Mouse (Mus musculus): ENCODE measurements at regions not wholly inside any gene's neighbourhood (a gene's known extent, or its start where the extent isn't known, plus 50 kb on each side); places are given as distances from the start of the nearest gene placed in this dataset.

DNA sequence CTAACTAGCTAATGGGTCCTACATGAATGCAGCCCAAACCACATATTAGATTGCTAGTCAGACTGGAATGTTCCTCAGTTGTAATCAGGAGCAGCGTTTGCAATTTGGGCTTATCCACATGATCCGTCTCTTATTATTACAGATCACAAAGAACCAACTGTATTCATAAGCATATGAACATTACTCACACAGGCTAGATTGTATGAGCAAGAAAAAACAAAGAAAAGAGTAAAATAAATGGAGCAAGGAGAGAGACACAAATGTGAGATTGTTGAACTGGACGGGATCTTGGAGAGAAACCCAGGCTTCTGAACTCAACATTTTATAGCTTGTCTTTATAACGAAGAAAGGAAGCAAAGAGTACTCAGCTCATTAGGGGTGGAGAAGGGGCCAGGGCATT, 148.0 kb upstream of the Dusp10 start:
- Histone ChIP-seq H3K27ac (ENCODE audit: low read depth, low read length) (no peak overlapping the region), H3K36me3 (ENCODE audit: insufficient read depth, low read length) (no peaks in the 10 kb centered on the region), H3K4me3 (ENCODE audit: low read depth, low read length) (no peak overlapping the region), H3K27me3 (ENCODE audit: insufficient read depth, low read length) (no peaks in the 10 kb centered on the region), H3K4me1 (ENCODE audit: insufficient read depth, low read length) (no peaks in the 10 kb centered on the region), H3K9me3 (ENCODE audit: low read length) (no peaks in the 10 kb centered on the region), H3K9ac (replicated peaks; ENCODE audit: low read length, poor library complexity, severe bottlenecking) (no peak overlapping the region), H3K4me2 (ENCODE audit: low read depth, low read length, poor library complexity, severe bottlenecking) (no peak overlapping the region)
- TF ChIP-seq CTCF (IDR thresholded peaks at IDR 0.05): no peak
- ATAC-seq (ENCODE audit: low FRiP score) (no peak), DNase-seq (ENCODE audit: low spot score) (no peak)
- whole genome bisulfite sequencing: 80% methylated on average over 4 of the region's 4 CpGs

DNA sequence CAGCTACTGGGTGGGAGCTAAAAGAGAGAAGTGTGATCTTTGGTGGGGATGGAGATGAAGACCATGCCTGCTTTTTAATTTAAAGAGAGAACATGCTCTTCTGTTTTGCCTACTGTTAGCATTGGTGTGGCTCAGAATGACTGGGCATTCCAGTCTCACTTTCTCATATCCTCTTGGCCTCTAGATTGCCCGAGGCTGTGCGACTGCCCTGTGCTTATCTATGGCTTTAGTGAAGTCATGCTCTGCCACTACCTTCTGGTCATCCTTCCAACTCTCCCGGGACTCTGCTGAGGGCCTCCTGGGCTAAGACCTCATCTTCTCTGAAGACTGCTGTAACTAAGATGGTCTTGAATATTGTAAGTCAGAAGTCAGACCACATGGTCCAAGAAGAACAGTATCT, 147.5 kb upstream of the Dusp10 start:
- H3K4me3 ChIP-seq (ENCODE audit: low read depth, low read length): no peak overlapping the region
- 93% methylated on average over 3 of the region's 3 CpGs for WGBS
- H3K4me2 ChIP-seq (ENCODE audit: low read depth, low read length, poor library complexity, severe bottlenecking): no peak overlapping the region
- no peak for TF ChIP-seq CTCF (IDR thresholded peaks at IDR 0.05)
- H3K27ac ChIP-seq (ENCODE audit: low read depth, low read length): no peak overlapping the region
- no peak overlapping the region for H3K9ac ChIP-seq (replicated peaks; ENCODE audit: low read length, poor library complexity, severe bottlenecking)
- no peaks in the 10 kb centered on the region for H3K4me1 ChIP-seq (ENCODE audit: insufficient read depth, low read length)
- H3K9me3 ChIP-seq (ENCODE audit: low read length): no peaks in the 10 kb centered on the region
- DNase-seq (ENCODE audit: low spot score) (no peak), ATAC-seq (ENCODE audit: low FRiP score) (no peak)
- H3K36me3 ChIP-seq (ENCODE audit: insufficient read depth, low read length): no peaks in the 10 kb centered on the region
- no peaks in the 10 kb centered on the region for H3K27me3 ChIP-seq (ENCODE audit: insufficient read depth, low read length)

DNA sequence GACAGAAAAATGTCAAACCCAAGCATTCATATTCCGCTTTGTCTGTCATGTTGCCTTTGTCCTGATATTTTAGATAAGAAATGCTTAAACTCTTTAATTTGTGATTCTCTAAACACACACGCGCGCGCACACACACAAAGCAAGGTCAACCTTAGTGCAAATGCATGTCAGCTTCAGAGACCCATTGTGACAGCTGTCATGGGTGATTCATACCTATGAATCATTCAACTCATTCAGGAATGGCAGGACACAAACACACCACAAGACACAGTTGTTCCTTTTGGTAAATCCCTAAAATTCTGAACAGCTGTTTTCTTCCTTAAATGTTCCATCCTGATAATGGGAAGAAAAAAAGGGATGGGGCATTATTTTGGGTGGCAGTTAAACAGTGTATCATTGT, 144.1 kb upstream of the Dusp10 start:
- Histone ChIP-seq H3K4me1 (ENCODE audit: insufficient read depth, low read length) (no peaks in the 10 kb centered on the region), H3K9me3 (ENCODE audit: low read length) (no peaks in the 10 kb centered on the region), H3K27ac (ENCODE audit: low read depth, low read length) (no peak overlapping the region), H3K9ac (replicated peaks; ENCODE audit: low read length, poor library complexity, severe bottlenecking) (no peak overlapping the region), H3K4me3 (ENCODE audit: low read depth, low read length) (no peak overlapping the region), H3K36me3 (ENCODE audit: insufficient read depth, low read length) (no peaks in the 10 kb centered on the region), H3K27me3 (ENCODE audit: insufficient read depth, low read length) (no peaks in the 10 kb centered on the region), H3K4me2 (ENCODE audit: low read depth, low read length, poor library complexity, severe bottlenecking) (no peak overlapping the region)
- TF ChIP-seq CTCF (IDR thresholded peaks at IDR 0.05): no peak
- WGBS: 95% methylated on average over 5 of the region's 5 CpGs
- DNase-seq (ENCODE audit: low spot score) (no peak), ATAC-seq (ENCODE audit: low FRiP score) (no peak)

DNA sequence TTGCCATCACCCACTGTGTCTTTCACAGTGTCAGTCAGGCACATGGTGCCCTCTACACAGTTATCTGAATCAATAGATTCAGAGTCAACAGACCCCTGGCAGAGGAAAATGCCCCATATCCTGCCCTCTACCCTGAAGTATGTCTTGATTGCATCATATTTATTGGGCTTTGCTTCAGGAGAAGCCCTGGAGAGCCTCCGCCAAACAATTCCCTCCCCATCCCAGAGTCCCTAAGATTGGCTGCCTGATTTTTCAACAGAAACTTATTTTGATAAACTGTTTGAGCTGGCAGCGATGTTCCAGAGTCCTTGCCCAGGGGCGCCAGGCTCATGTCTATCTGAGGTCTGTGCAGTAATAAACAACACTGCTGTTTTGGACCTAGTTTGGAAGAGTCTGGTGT, 117.2 kb upstream of the Dusp10 start:
- Histone ChIP-seq H3K9me3 (ENCODE audit: low read length) (no peaks in the 10 kb centered on the region), H3K9ac (replicated peaks; ENCODE audit: low read length, poor library complexity, severe bottlenecking) (no peak overlapping the region), H3K27me3 (ENCODE audit: insufficient read depth, low read length) (no peaks in the 10 kb centered on the region), H3K4me1 (ENCODE audit: insufficient read depth, low read length) (no peaks in the 10 kb centered on the region), H3K4me2 (ENCODE audit: low read depth, low read length, poor library complexity, severe bottlenecking) (no peak overlapping the region), H3K36me3 (ENCODE audit: insufficient read depth, low read length) (no peaks in the 10 kb centered on the region), H3K27ac (ENCODE audit: low read depth, low read length) (no peak overlapping the region), H3K4me3 (ENCODE audit: low read depth, low read length) (no peak overlapping the region)
- no peak for ATAC-seq (ENCODE audit: low FRiP score)
- DNase-seq (ENCODE audit: low spot score): no peak
- WGBS: 88% methylated on average over 3 of the region's 3 CpGs
- TF ChIP-seq CTCF (IDR thresholded peaks at IDR 0.05): no peak

DNA sequence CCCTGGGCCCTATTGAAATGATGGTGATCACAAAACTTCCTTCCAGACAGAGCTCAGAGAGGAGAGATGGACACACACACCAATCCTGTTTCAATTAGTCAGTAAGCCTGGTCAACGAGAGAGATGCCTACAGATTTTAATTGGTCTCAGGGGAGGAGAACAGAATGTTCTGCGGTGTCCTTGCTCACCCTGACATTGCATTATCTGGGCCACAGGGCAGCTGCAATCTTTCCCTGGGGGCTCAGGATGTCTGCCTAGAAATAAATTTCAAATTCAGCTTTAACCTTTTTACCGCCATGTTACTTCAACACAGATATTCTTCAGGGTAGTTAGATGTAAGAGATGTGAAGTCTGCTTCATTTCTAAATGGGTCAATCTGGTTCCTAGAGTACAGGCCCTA, 115.0 kb upstream of the Dusp10 start:
- H3K9me3 ChIP-seq (ENCODE audit: low read length): no peaks in the 10 kb centered on the region
- H3K4me1 ChIP-seq (ENCODE audit: insufficient read depth, low read length): no peaks in the 10 kb centered on the region
- ATAC-seq (ENCODE audit: low FRiP score) (no peak), DNase-seq (ENCODE audit: low spot score) (no peak)
- H3K36me3 ChIP-seq (ENCODE audit: insufficient read depth, low read length): no peaks in the 10 kb centered on the region
- TF ChIP-seq CTCF (IDR thresholded peaks at IDR 0.05): no peak
- no peak overlapping the region for H3K9ac ChIP-seq (replicated peaks; ENCODE audit: low read length, poor library complexity, severe bottlenecking)
- no peak overlapping the region for H3K4me3 ChIP-seq (ENCODE audit: low read depth, low read length)
- WGBS: 64% methylated on average over 3 of the region's 3 CpGs
- H3K27ac ChIP-seq (ENCODE audit: low read depth, low read length): no peak overlapping the region
- no peak overlapping the region for H3K4me2 ChIP-seq (ENCODE audit: low read depth, low read length, poor library complexity, severe bottlenecking)
- no peaks in the 10 kb centered on the region for H3K27me3 ChIP-seq (ENCODE audit: insufficient read depth, low read length)

DNA sequence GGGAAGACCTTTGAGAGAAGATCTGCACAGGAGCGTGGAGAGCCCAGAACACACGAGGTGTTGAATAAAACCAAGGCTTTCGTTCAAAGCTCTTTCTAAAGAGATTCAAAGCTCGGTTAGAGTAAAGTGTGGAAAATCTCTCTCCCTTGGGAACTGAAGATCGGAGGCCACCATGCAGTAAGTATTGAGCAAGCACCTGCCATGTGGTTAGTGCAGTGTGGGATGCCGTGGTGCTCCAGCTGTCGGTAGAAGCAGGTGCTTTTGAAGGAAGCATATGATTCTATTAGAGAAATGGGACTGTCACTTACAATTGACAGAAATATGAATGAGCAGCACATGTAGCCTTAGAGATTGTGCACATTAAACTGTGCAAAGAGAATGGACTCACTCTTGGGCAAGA, 108.5 kb upstream of the Dusp10 start:
- Histone ChIP-seq H3K27me3 (ENCODE audit: insufficient read depth, low read length) (no peaks in the 10 kb centered on the region), H3K4me3 (ENCODE audit: low read depth, low read length) (no peak overlapping the region), H3K27ac (ENCODE audit: low read depth, low read length) (no peak overlapping the region), H3K9ac (replicated peaks; ENCODE audit: low read length, poor library complexity, severe bottlenecking) (no peak overlapping the region), H3K9me3 (ENCODE audit: low read length) (no peaks in the 10 kb centered on the region), H3K36me3 (ENCODE audit: insufficient read depth, low read length) (no peaks in the 10 kb centered on the region), H3K4me1 (ENCODE audit: insufficient read depth, low read length) (no peaks in the 10 kb centered on the region), H3K4me2 (ENCODE audit: low read depth, low read length, poor library complexity, severe bottlenecking) (no peak overlapping the region)
- DNase-seq (ENCODE audit: low spot score): no peak
- no peak for ATAC-seq (ENCODE audit: low FRiP score)
- 86% methylated on average over 7 of the region's 7 CpGs for WGBS
- TF ChIP-seq CTCF (IDR thresholded peaks at IDR 0.05): no peak

All from midbrain, postnatal 0 days (tissue).